Mouse (Mus musculus): ENCODE data around the gene Supv3l1. TPM values are rescaled to one million over a fixed set of nuclear protein-coding genes. Genes with fewer than 3 reads are reported as not detected.

Gene Supv3l1
- polyA plus RNA-seq, 1 experiment from 2014 or later = 30.1 TPM

DNA sequence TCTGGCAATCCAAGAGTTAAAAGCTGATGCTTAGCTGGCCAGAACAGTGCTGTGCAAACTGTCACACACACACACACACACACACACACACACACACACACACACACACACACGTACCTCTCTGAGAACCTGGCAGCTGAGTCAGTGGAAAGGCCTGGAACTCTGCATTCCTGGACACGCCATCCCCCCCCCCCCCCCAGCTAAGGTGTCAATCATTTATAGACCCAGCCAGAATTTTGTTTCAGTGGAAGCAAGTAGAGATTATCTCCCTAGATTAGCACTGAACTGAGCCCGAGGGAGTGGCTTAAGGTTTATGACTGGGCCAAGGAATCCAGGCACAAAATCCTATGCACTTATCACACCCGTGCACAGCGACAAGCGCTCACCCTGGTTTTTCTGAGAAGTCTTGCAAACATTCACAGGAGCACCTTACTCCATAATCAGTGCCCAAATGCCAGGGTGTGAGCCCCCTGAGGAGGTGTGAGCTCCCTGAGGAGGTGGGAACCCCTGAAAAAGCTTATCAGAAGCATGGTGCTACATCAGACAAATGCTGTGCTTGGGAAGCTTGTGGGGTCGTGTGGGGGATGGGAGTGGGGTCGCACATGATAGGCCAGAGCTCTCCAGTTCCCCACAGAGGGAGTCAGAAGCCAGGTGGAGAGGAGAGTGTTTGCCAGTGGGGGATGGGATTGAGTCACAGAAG, 36.5 kb downstream of the Supv3l1 start:
- no peak overlapping the region for H3K4me3 ChIP-seq (replicated peaks)
- no peak overlapping the region for H3K4me2 ChIP-seq
- H3K27me3 ChIP-seq = 0 out of 2 replicates have a peak, but pooled peaks cover 7% of the 10 kb centered on the region
- 14% methylated on average over 8 of the region's 8 CpGs for WGBS
- ATAC-seq (ENCODE audit: insufficient number of reproducible peaks, insufficient read depth, low FRiP score, low TSS enrichment, low read depth) = no peak
- H3K4me1 ChIP-seq (replicated peaks) = peaks cover 8% of the 10 kb centered on the region
- H3K9me3 ChIP-seq = no peaks in the 10 kb centered on the region
- no peaks in the 10 kb centered on the region for H3K36me3 ChIP-seq
- H3K9ac ChIP-seq (replicated peaks) = 0 out of 2 replicates have a peak overlapping the region, but pooled peaks have one; percentile 23
- H3K27ac ChIP-seq = no peak overlapping the region

DNA sequence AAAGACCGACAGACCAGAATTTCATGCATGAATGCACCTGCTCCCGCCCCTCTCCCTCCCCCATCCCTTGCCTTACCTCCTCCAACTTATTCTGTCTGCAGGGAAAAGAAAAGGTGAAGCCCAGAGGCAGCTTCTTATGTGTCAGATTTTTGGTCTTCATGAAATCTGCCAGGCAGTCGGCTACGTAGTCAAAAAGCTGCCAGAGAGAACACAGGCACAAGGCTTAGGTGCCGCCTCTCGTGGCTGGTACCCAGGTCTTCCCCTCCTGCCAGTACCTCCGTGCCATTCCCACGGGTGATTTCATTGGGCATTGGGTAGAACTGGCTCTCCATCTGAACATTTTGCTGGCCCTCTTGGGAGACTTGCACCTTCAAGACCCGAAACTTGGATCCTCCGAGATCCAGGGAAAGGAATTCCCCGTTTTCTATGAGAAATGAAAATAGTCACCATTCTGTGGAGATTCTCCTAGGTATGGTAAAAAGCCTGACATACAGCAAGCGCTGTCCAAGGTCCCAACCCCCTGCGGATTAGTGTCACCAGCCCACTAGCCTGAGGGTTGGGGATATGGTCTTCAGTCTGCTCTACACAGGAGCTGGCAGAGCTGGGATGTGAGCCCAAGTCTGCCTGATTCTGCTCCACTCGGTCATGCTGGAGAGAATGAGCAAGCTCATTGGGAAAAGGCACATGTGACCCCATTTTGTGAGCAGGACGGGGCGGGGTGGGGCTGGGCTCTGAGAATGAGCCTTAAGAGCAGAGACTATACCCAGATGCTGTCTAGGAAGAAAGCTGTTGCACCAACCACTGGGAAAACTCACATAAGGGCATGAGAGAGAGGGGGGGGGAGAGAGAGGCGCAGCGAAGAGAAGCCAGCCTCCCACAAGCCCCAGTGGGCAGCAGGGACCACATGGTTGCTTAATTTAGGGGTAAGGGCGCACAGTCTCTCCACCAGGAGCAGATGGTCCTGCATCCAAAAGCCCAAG, 37.8 kb downstream of the Supv3l1 start:
- Histone ChIP-seq H3K9ac (replicated peaks) (no peak overlapping the region), H3K4me2 (no peak overlapping the region), H3K9me3 (no peaks in the 10 kb centered on the region), H3K36me3 (no peaks in the 10 kb centered on the region), H3K27me3 (peaks cover 16% of the 10 kb centered on the region; the same call in 1 of the 2 replicates), H3K4me3 (replicated peaks) (no peak overlapping the region), H3K4me1 (replicated peaks) (peaks cover 8% of the 10 kb centered on the region), H3K27ac (no peak overlapping the region)
- ATAC-seq (ENCODE audit: insufficient number of reproducible peaks, insufficient read depth, low FRiP score, low TSS enrichment, low read depth) = no peak
- WGBS = 70% methylated on average over 19 of the region's 19 CpGs

DNA sequence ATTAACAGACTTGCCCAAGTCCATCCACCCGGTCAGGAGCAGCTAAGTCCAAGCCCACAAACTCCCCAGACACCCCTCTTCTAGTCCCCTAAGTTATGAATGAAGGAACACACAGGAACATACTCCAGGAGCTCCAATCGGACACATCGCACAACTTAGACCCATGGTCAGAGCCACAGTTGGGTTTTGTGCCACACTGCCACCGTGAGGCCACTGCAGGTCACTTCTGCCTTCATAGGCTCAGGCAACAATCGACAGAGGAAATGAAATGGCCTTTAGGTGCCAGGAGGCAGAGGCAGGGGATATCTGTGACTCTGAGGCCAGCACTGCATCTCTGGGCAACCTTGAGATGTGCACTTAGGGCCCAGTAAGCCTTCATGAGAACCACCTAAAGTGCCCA, 38.6 kb downstream of the Supv3l1 start:
- no peak for ATAC-seq (ENCODE audit: insufficient number of reproducible peaks, insufficient read depth, low FRiP score, low TSS enrichment, low read depth)
- no peak overlapping the region for H3K4me3 ChIP-seq (replicated peaks)
- no peaks in the 10 kb centered on the region for H3K9me3 ChIP-seq
- H3K4me1 ChIP-seq (replicated peaks) = peaks cover 8% of the 10 kb centered on the region
- H3K27ac ChIP-seq = no peak overlapping the region
- H3K27me3 ChIP-seq = peaks cover 20% of the 10 kb centered on the region; the same call in 1 of the 2 replicates
- 11% methylated on average over 5 of the region's 5 CpGs for WGBS
- no peak overlapping the region for H3K4me2 ChIP-seq
- H3K9ac ChIP-seq (replicated peaks) = no peak overlapping the region
- H3K36me3 ChIP-seq = no peaks in the 10 kb centered on the region

DNA sequence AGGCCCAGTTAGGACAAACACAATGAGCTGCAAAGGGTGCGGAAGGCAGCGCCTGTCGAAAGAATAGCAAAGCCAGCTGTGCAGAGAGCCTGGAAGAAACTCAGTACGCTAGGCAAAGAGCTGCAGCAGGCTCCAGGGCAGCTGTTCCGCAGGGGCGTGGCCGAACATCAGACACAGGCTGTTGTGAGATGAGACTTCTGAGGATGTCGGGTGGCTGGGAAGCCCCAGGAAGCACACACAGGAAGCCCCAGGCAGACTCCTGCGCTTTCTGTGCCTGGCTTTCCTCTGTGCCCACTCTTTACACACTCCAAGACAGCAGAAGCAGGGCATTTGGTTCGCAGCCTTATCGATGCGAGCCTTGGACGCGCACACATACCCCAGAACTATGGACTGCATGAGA, 44.6 kb downstream of the Supv3l1 start:
- H3K4me3 ChIP-seq (replicated peaks) = peak overlapping the region; percentile 19
- no peaks in the 10 kb centered on the region for H3K36me3 ChIP-seq
- peak overlapping the region; percentile 45 for H3K4me2 ChIP-seq
- WGBS = 41% methylated on average over 14 of the region's 14 CpGs
- H3K9ac ChIP-seq (replicated peaks) = peak overlapping the region; percentile 14; the same call in 1 of the 2 replicates
- H3K9me3 ChIP-seq = no peaks in the 10 kb centered on the region
- H3K27ac ChIP-seq = 0 out of 2 replicates have a peak overlapping the region, but pooled peaks have one; percentile 23
- peaks cover 29% of the 10 kb centered on the region; the same call in 1 of the 2 replicates for H3K27me3 ChIP-seq
- H3K4me1 ChIP-seq (replicated peaks) = no peaks in the 10 kb centered on the region; the same call in 1 of the 2 replicates
- peak; percentile 33; the same call in 1 of the 2 replicates for ATAC-seq (ENCODE audit: insufficient number of reproducible peaks, insufficient read depth, low FRiP score, low TSS enrichment, low read depth)

GRCm38 (mm10) chr10:62401641-62402111, 47.9 kb downstream of the Supv3l1 start:
- no peak overlapping the region for H3K9ac ChIP-seq (replicated peaks)
- no peak overlapping the region for H3K4me3 ChIP-seq (replicated peaks)
- H3K27me3 ChIP-seq = peaks cover 13% of the 10 kb centered on the region; the same call in 1 of the 2 replicates
- no peak overlapping the region for H3K27ac ChIP-seq
- no peak for ATAC-seq (ENCODE audit: insufficient number of reproducible peaks, insufficient read depth, low FRiP score, low TSS enrichment, low read depth)
- H3K4me2 ChIP-seq = no peak overlapping the region
- no peaks in the 10 kb centered on the region for H3K9me3 ChIP-seq
- no peaks in the 10 kb centered on the region for H3K36me3 ChIP-seq
- H3K4me1 ChIP-seq (replicated peaks) = no peaks in the 10 kb centered on the region; the same call in 1 of the 2 replicates
- WGBS = 86% methylated on average over 19 of the region's 19 CpGs

GRCm38 (mm10) chr10:62383011-62383410, 66.5 kb downstream of the Supv3l1 start:
- no peak overlapping the region for H3K4me2 ChIP-seq
- ATAC-seq (ENCODE audit: insufficient number of reproducible peaks, insufficient read depth, low FRiP score, low TSS enrichment, low read depth) = no peak
- 79% methylated on average over 3 of the region's 3 CpGs for WGBS
- H3K4me3 ChIP-seq (replicated peaks) = no peak overlapping the region
- H3K27me3 ChIP-seq = no peaks in the 10 kb centered on the region
- no peak overlapping the region for H3K9ac ChIP-seq (replicated peaks)
- no peaks in the 10 kb centered on the region for H3K4me1 ChIP-seq (replicated peaks)
- H3K36me3 ChIP-seq = no peaks in the 10 kb centered on the region
- H3K9me3 ChIP-seq = no peaks in the 10 kb centered on the region
- H3K27ac ChIP-seq = no peak overlapping the region

- Histone ChIP-seq H3K9ac (replicated peaks) (no peak overlapping the region), H3K4me3 (replicated peaks) (no peak overlapping the region), H3K9me3 (no peaks in the 10 kb centered on the region), H3K27me3 (no peaks in the 10 kb centered on the region), H3K4me2 (no peak overlapping the region), H3K36me3 (no peaks in the 10 kb centered on the region), H3K4me1 (replicated peaks) (no peaks in the 10 kb centered on the region), H3K27ac (no peak overlapping the region)
- no peak for ATAC-seq (ENCODE audit: insufficient number of reproducible peaks, insufficient read depth, low FRiP score, low TSS enrichment, low read depth)
These were observed 68.6 kb downstream of the Supv3l1 start for GRCm38 (mm10) chr10:62380936-62381335.

- no peak for ATAC-seq (ENCODE audit: insufficient number of reproducible peaks, insufficient read depth, low FRiP score, low TSS enrichment, low read depth)
- H3K4me3 ChIP-seq (replicated peaks) = no peak within 1 kb of the TSS
- H3K4me1 ChIP-seq (replicated peaks) = no peaks in the 10 kb centered on the region
- no peaks in the 10 kb centered on the region for H3K27me3 ChIP-seq
- no peak within 1 kb of the TSS for H3K9ac ChIP-seq (replicated peaks)
- no peaks in the 10 kb centered on the region for H3K9me3 ChIP-seq
- WGBS = 83% methylated on average over 1 of the region's 1 CpGs
- H3K4me2 ChIP-seq = no peak within 1 kb of the TSS
- no peak within 1 kb of the TSS for H3K27ac ChIP-seq
- H3K36me3 ChIP-seq = no peaks in the 10 kb centered on the region
These were observed 69.7 kb downstream of the Supv3l1 start, which contains the start of gene Hk1 for GRCm38 (mm10) chr10:62379808-62380207. TSS of gene Hk1 (minus strand) at chr10:62379908.

Other genes with a start within 250 kb of the Supv3l1 start
- gene Tspan15, start 218.5 kb downstream of the Supv3l1 start, polyA plus RNA-seq (2016; fragmentation: Nextera tagmentation; extraction: Ambion mirVana) = 19.3 and 20.4 TPM in 2 replicates
- not detected in 2 replicates for gene Tacr2, start 197.3 kb downstream of the Supv3l1 start, polyA plus RNA-seq (2016; fragmentation: Nextera tagmentation; extraction: Ambion mirVana)
- gene Hk1, start 69.8 kb downstream of the Supv3l1 start, polyA plus RNA-seq (2016; fragmentation: Nextera tagmentation; extraction: Ambion mirVana) = 38.0 and 38.5 TPM in 2 replicates
- 3.8 and 5.1 TPM in 2 replicates for gene Hkdc1, start 27.2 kb downstream of the Supv3l1 start, polyA plus RNA-seq (2016; fragmentation: Nextera tagmentation; extraction: Ambion mirVana)
- 0.71 and 1.1 TPM in 2 replicates for gene 4930507D05Rik, start 249 bp downstream of the Supv3l1 start, polyA plus RNA-seq (2016; fragmentation: Nextera tagmentation; extraction: Ambion mirVana)
- 72.4 and 72.8 TPM in 2 replicates for gene Vps26a, start 37.1 kb upstream of the Supv3l1 start, polyA plus RNA-seq (2016; fragmentation: Nextera tagmentation; extraction: Ambion mirVana)
- 3.9 and 5.5 TPM in 2 replicates for gene Srgn, start 77.7 kb upstream of the Supv3l1 start, polyA plus RNA-seq (2016; fragmentation: Nextera tagmentation; extraction: Ambion mirVana)
- 46.1 and 49.8 TPM in 2 replicates for gene Kif1bp, start 128.7 kb upstream of the Supv3l1 start, polyA plus RNA-seq (2016; fragmentation: Nextera tagmentation; extraction: Ambion mirVana)
- gene Ddx21, start 152.5 kb upstream of the Supv3l1 start, polyA plus RNA-seq (2016; fragmentation: Nextera tagmentation; extraction: Ambion mirVana) = 27.9 and 29.0 TPM in 2 replicates
- gene Ddx50, start 201.5 kb upstream of the Supv3l1 start, polyA plus RNA-seq (2016; fragmentation: Nextera tagmentation; extraction: Ambion mirVana) = 178 and 180 TPM in 2 replicates

All from limb, embryonic 12.5 days (tissue).